Mouse (Mus musculus): ENCODE measurements around the gene Fuk. TPM values are rescaled to one million over a fixed set of nuclear protein-coding genes. Genes with fewer than 3 reads are reported as not detected.
A peak's percentile ranks its signal among the peaks of the same experiment; 100 is the strongest.

Gene Fuk
- polyA plus RNA-seq (2014; fragmentation: Nextera tagmentation; extraction: Ambion mirVana): 4.5 and 5.0 TPM in 2 replicates

DNA sequence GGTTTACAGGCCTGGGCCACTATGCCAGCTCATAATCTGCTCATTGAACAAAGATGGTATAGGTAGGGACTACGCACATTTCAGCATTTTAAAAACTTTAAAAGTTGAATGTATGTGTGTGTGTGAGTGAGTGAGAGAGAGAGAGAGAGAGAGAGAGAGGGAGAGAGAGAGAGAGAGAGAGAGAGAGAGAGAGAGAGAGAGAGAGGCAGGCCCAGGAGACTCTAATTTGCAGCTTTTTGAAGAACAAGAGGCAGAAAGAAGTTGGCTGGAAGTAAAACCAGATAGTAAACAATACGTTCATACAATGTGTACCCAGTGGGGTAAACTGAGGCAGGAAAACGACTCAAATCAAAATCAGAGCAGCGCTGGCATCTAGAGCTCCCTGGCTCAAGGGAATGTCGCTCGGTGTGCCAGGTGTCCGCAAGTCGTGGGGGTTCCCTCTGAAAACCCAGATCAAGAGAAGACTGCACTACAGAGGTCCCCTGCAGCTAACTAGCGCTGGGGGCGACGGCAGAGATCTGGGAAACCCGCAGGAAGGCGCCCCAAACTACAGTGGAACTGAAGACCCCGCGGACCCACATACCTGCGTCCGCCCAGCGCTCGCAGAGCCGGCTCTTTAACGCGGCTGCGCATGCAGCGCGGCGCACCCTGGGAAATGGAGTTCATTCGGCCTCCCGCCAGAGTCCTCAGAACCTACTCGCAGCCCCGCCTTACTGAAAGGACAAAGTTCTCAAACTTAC, at the start of gene Fuk:
TSS of gene Fuk (minus strand) at position 650 of the 740 bp plus-strand sequence.
- H3K9ac ChIP-seq (ENCODE audit: low read depth, low read length): peak within 1 kb of the TSS; percentile 80
- H3K27ac ChIP-seq (ENCODE audit: low read depth, low read length): no peak within 1 kb of the TSS
- no peaks in the 10 kb centered on the region for H3K9me3 ChIP-seq (ENCODE audit: control insufficient read depth, low read length)
- no peaks in the 10 kb centered on the region for H3K36me3 ChIP-seq (ENCODE audit: control insufficient read depth, insufficient read depth, low read length)
- WGBS: 3% methylated on average over 30 of the region's 30 CpGs
- ATAC-seq (ENCODE audit: low FRiP score): peak; percentile 93
- H3K27me3 ChIP-seq (ENCODE audit: control insufficient read depth, insufficient read depth, low read length): no peaks in the 10 kb centered on the region
- peak within 1 kb of the TSS; percentile 56 for H3K4me2 ChIP-seq (replicated peaks; ENCODE audit: low read depth, low read length)
- H3K4me3 ChIP-seq (ENCODE audit: low read depth, low read length): peak within 1 kb of the TSS; percentile 82
- H3K4me1 ChIP-seq (replicated peaks; ENCODE audit: control insufficient read depth, insufficient read depth, low read length): no peaks in the 10 kb centered on the region
- peak; percentile 87 for DNase-seq (ENCODE audit: low spot score)

GRCm38 (mm10) chr8:110950065-110950484, 47.8 kb upstream of the Fuk start:
- H3K9ac ChIP-seq (ENCODE audit: low read depth, low read length): no peak overlapping the region
- H3K4me3 ChIP-seq (ENCODE audit: low read depth, low read length): no peak overlapping the region
- WGBS: 80% methylated on average over 17 of the region's 17 CpGs
- ATAC-seq (ENCODE audit: low FRiP score): no peak
- no peaks in the 10 kb centered on the region for H3K9me3 ChIP-seq (ENCODE audit: control insufficient read depth, low read length)
- no peaks in the 10 kb centered on the region for H3K27me3 ChIP-seq (ENCODE audit: control insufficient read depth, insufficient read depth, low read length)
- H3K27ac ChIP-seq (ENCODE audit: low read depth, low read length): no peak overlapping the region
- no peak overlapping the region for H3K4me2 ChIP-seq (replicated peaks; ENCODE audit: low read depth, low read length)
- H3K4me1 ChIP-seq (replicated peaks; ENCODE audit: control insufficient read depth, insufficient read depth, low read length): no peaks in the 10 kb centered on the region
- H3K36me3 ChIP-seq (ENCODE audit: control insufficient read depth, insufficient read depth, low read length): no peaks in the 10 kb centered on the region
- peak; percentile 10 for DNase-seq (ENCODE audit: low spot score)

- Histone ChIP-seq H3K4me3 (ENCODE audit: low read depth, low read length) (no peak overlapping the region), H3K4me1 (replicated peaks; ENCODE audit: control insufficient read depth, insufficient read depth, low read length) (0 out of 2 replicates have a peak, but pooled peaks cover 2% of the 10 kb centered on the region), H3K27ac (ENCODE audit: low read depth, low read length) (no peak overlapping the region), H3K4me2 (replicated peaks; ENCODE audit: low read depth, low read length) (no peak overlapping the region), H3K9me3 (ENCODE audit: control insufficient read depth, low read length) (no peaks in the 10 kb centered on the region), H3K9ac (ENCODE audit: low read depth, low read length) (no peak overlapping the region), H3K36me3 (ENCODE audit: control insufficient read depth, insufficient read depth, low read length) (no peaks in the 10 kb centered on the region), H3K27me3 (ENCODE audit: control insufficient read depth, insufficient read depth, low read length) (no peaks in the 10 kb centered on the region)
- ATAC-seq (ENCODE audit: low FRiP score): no peak
- DNase-seq (ENCODE audit: low spot score): no peak
- 80% methylated on average over 4 of the region's 4 CpGs for WGBS
These were observed 43.4 kb upstream of the Fuk start for GRCm38 (mm10) chr8:110945716-110946115.

DNA sequence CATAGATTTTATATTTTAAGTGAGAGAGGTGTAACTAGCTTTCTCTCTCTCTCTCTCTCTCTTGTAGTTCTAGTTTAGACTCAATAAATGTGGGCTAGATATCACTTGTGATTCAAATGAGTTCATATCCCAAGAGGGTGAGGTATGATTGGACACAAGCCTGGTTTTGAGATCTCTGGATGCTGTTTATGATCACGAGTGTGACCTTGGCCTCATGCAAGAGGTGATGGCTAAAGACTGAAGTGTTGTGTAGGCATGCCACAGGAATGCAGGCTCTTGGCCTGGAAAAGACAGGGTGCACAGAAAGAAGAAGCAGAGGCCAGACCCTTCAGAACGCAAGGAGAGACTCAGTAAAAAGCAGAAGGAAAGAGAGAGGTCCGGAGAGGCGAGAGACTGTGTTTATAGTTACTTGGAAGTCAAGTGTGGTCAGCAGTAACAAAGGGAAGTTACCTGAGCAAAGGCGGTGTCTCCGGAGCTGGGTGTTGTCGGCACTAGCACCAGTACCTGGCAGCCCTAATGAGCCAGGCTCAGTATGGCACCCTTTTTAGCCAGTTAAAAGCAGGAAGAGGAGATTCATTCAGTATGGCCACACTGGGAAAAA, 42.1 kb upstream of the Fuk start:
- Histone ChIP-seq H3K27ac (ENCODE audit: low read depth, low read length) (no peak overlapping the region), H3K9me3 (ENCODE audit: control insufficient read depth, low read length) (no peaks in the 10 kb centered on the region), H3K36me3 (ENCODE audit: control insufficient read depth, insufficient read depth, low read length) (no peaks in the 10 kb centered on the region), H3K4me2 (replicated peaks; ENCODE audit: low read depth, low read length) (no peak overlapping the region), H3K9ac (ENCODE audit: low read depth, low read length) (no peak overlapping the region), H3K4me1 (replicated peaks; ENCODE audit: control insufficient read depth, insufficient read depth, low read length) (0 out of 2 replicates have a peak, but pooled peaks cover 2% of the 10 kb centered on the region), H3K4me3 (ENCODE audit: low read depth, low read length) (no peak overlapping the region), H3K27me3 (ENCODE audit: control insufficient read depth, insufficient read depth, low read length) (no peaks in the 10 kb centered on the region)
- no peak for DNase-seq (ENCODE audit: low spot score)
- no peak for ATAC-seq (ENCODE audit: low FRiP score)
- 91% methylated on average over 7 of the region's 7 CpGs for WGBS

DNA sequence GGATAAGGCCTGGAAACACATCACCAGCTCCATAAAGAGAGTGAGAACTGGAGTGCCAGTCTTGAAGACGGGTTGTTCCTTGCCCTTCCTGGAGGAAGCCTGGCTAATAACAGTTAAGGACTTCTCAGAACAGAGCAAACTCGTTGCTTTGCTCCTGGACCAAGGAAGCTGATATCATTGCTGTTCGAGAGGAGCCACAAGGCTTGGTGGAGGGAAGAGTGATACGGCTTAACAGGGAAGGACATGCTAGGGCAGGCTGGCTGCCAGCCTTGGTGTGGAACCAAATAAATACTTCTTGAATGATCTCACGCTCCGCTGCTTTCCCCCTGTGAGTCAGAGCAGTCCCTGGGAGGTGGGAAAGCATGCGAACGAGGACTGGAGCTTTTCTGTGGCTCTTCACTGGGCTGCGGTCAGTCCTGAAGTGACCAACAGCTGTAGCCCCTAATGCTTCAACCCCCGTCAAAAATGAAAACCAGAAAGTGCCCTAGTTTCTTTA, 39.2 kb upstream of the Fuk start:
- H3K9ac ChIP-seq (ENCODE audit: low read depth, low read length): no peak overlapping the region
- H3K4me1 ChIP-seq (replicated peaks; ENCODE audit: control insufficient read depth, insufficient read depth, low read length): 0 out of 2 replicates have a peak, but pooled peaks cover 2% of the 10 kb centered on the region
- DNase-seq (ENCODE audit: low spot score): peak; percentile 8
- no peaks in the 10 kb centered on the region for H3K27me3 ChIP-seq (ENCODE audit: control insufficient read depth, insufficient read depth, low read length)
- WGBS: 64% methylated on average over 10 of the region's 10 CpGs
- no peak for ATAC-seq (ENCODE audit: low FRiP score)
- no peak overlapping the region for H3K4me2 ChIP-seq (replicated peaks; ENCODE audit: low read depth, low read length)
- H3K9me3 ChIP-seq (ENCODE audit: control insufficient read depth, low read length): no peaks in the 10 kb centered on the region
- H3K27ac ChIP-seq (ENCODE audit: low read depth, low read length): no peak overlapping the region
- no peak overlapping the region for H3K4me3 ChIP-seq (ENCODE audit: low read depth, low read length)
- H3K36me3 ChIP-seq (ENCODE audit: control insufficient read depth, insufficient read depth, low read length): no peaks in the 10 kb centered on the region

GRCm38 (mm10) chr8:110940682-110941452, 38.6 kb upstream of the Fuk start:
- Histone ChIP-seq H3K4me3 (ENCODE audit: low read depth, low read length) (no peak overlapping the region), H3K4me1 (replicated peaks; ENCODE audit: control insufficient read depth, insufficient read depth, low read length) (0 out of 2 replicates have a peak, but pooled peaks cover 2% of the 10 kb centered on the region)
- ATAC-seq (ENCODE audit: low FRiP score): no peak

GRCm38 (mm10) chr8:110938882-110939589, 36.7 kb upstream of the Fuk start:
- Histone ChIP-seq H3K36me3 (ENCODE audit: control insufficient read depth, insufficient read depth, low read length) (no peaks in the 10 kb centered on the region), H3K27ac (ENCODE audit: low read depth, low read length) (no peak overlapping the region), H3K9ac (ENCODE audit: low read depth, low read length) (no peak overlapping the region), H3K4me1 (replicated peaks; ENCODE audit: control insufficient read depth, insufficient read depth, low read length) (0 out of 2 replicates have a peak, but pooled peaks cover 2% of the 10 kb centered on the region), H3K27me3 (ENCODE audit: control insufficient read depth, insufficient read depth, low read length) (no peaks in the 10 kb centered on the region), H3K4me2 (replicated peaks; ENCODE audit: low read depth, low read length) (no peak overlapping the region), H3K9me3 (ENCODE audit: control insufficient read depth, low read length) (no peaks in the 10 kb centered on the region), H3K4me3 (ENCODE audit: low read depth, low read length) (no peak overlapping the region)
- 86% methylated on average over 6 of the region's 6 CpGs for WGBS
- DNase-seq (ENCODE audit: low spot score) (no peak), ATAC-seq (ENCODE audit: low FRiP score) (no peak)

More at GRCm38 (mm10) chr8:110940682-110941452, 38.6 kb upstream of the Fuk start:
- no peaks in the 10 kb centered on the region for H3K36me3 ChIP-seq (ENCODE audit: control insufficient read depth, insufficient read depth, low read length)
- H3K27ac ChIP-seq (ENCODE audit: low read depth, low read length): no peak overlapping the region
- WGBS: 92% methylated on average over 15 of the region's 15 CpGs
- H3K9me3 ChIP-seq (ENCODE audit: control insufficient read depth, low read length): no peaks in the 10 kb centered on the region
- H3K27me3 ChIP-seq (ENCODE audit: control insufficient read depth, insufficient read depth, low read length): no peaks in the 10 kb centered on the region
- H3K4me2 ChIP-seq (replicated peaks; ENCODE audit: low read depth, low read length): no peak overlapping the region
- H3K9ac ChIP-seq (ENCODE audit: low read depth, low read length): no peak overlapping the region
- DNase-seq (ENCODE audit: low spot score): no peak

GRCm38 (mm10) chr8:110936217-110936616, 33.9 kb upstream of the Fuk start:
- Histone ChIP-seq H3K9ac (ENCODE audit: low read depth, low read length) (no peak overlapping the region), H3K9me3 (ENCODE audit: control insufficient read depth, low read length) (no peaks in the 10 kb centered on the region), H3K4me1 (replicated peaks; ENCODE audit: control insufficient read depth, insufficient read depth, low read length) (no peaks in the 10 kb centered on the region), H3K4me2 (replicated peaks; ENCODE audit: low read depth, low read length) (no peak overlapping the region), H3K36me3 (ENCODE audit: control insufficient read depth, insufficient read depth, low read length) (no peaks in the 10 kb centered on the region), H3K4me3 (ENCODE audit: low read depth, low read length) (no peak overlapping the region), H3K27ac (ENCODE audit: low read depth, low read length) (no peak overlapping the region), H3K27me3 (ENCODE audit: control insufficient read depth, insufficient read depth, low read length) (no peaks in the 10 kb centered on the region)
- DNase-seq (ENCODE audit: low spot score): no peak
- 94% methylated on average over 12 of the region's 12 CpGs for WGBS
- ATAC-seq (ENCODE audit: low FRiP score): no peak
